Mouse (Mus musculus) myocyte (in vitro differentiated cells): ENCODE data around the gene Neurl1a.

Source experiments
- E2F4 ChIP-seq: IDR thresholded peaks from one replicate; pipeline ENCODE4 v1.6.1; 2011; ENCODE audit warnings: mild to moderate bottlenecking, control low read depth, moderate library complexity; ENCODE audit not compliant: insufficient read depth
- MYOD1 ChIP-seq, 3 experiments: IDR thresholded peaks; one replicate each; pipeline ENCODE4 v1.6.1; 2011; ENCODE audit warnings: control low read depth in 2 of 3, low read depth in 2 of 3, mild to moderate bottlenecking in 2 of 3, moderate library complexity in 1 of 3; ENCODE audit not compliant: insufficient read length in 2 of 3, control insufficient read depth in 1 of 3
- POLR2A ChIP-seq: IDR thresholded peaks from one replicate; pipeline ENCODE4 v1.6.1; 2011; ENCODE audit warnings: low read depth, mild to moderate bottlenecking, control low read depth, moderate library complexity; ENCODE audit not compliant: insufficient read length
- TCF12 ChIP-seq: IDR thresholded peaks from one replicate; pipeline ENCODE4 v1.6.1; 2011; ENCODE audit warnings: mild to moderate bottlenecking, control low read depth; ENCODE audit not compliant: poor library complexity, insufficient read depth, severe bottlenecking
- TCF3 ChIP-seq: IDR thresholded peaks from one replicate; pipeline ENCODE4 v1.6.1; 2011; ENCODE audit warnings: low read depth, control low read depth; ENCODE audit not compliant: insufficient read length

GRCm38 (mm10) chr19:47163176-47163744, 15.4 kb upstream of the Neurl1a start:
- TF ChIP-seq E2F4 (no peak), POLR2A (no peak), TCF3 (no peak), TCF12 (no peak), MYOD1 (IDR thresholded peaks at IDR 0.05; ENCODE audit: control insufficient read depth in 1 of 3, insufficient read length in 2 of 3, low read depth in 2 of 3) (no peak)
